Mouse (Mus musculus) spleen, postnatal 36 days (tissue): ENCODE results near the gene Grhpr.
"Not testable (repeated sequence)": the region's sequence is repeated elsewhere in the genome, so short reads cannot be mapped to it uniquely, and the experiment has no call there.

ENCODE experiments used
- DNase-seq, 2 experiments: peaks; one replicate each; pipeline ENCODE4 v3.0.0; 2022; ENCODE audit warnings: low spot score in 2 of 2, mixed read lengths in 1 of 2

Gene Grhpr

GRCm38 (mm10) chr4:45013537-45013936 lies 32.3 kb downstream of the Grhpr start:
- DNase-seq = no peak

- DNase-seq = peak; percentile 36 to 45
These were observed 34.4 kb downstream of the Grhpr start for GRCm38 (mm10) chr4:45015615-45016014.

GRCm38 (mm10) chr4:45018452-45018980 lies 37.3 kb downstream of the Grhpr start, which contains the start of gene Polr1e:
TSS of gene Polr1e (plus strand) at chr4:45018583.
- DNase-seq = peak; percentile 90 to 95

GRCm38 (mm10) chr4:45019009-45019408 lies 37.8 kb downstream of the Grhpr start:
- DNase-seq = no peak

GRCm38 (mm10) chr4:45026459-45026858 lies 45.3 kb downstream of the Grhpr start:
- DNase-seq = no peak

- DNase-seq = no peak
These were observed 51.4 kb downstream of the Grhpr start for GRCm38 (mm10) chr4:45032586-45032985.

GRCm38 (mm10) chr4:45034693-45035628 lies 53.8 kb downstream of the Grhpr start:
- no peak for DNase-seq

GRCm38 (mm10) chr4:45036048-45036447 lies 54.9 kb downstream of the Grhpr start:
- DNase-seq = no peak

GRCm38 (mm10) chr4:45036571-45036970 lies 55.4 kb downstream of the Grhpr start:
- no peak for DNase-seq

GRCm38 (mm10) chr4:45037455-45038410 lies 56.5 kb downstream of the Grhpr start:
- DNase-seq = no peak

- DNase-seq = peak; percentile 14 to 20
These were observed 57.7 kb downstream of the Grhpr start for GRCm38 (mm10) chr4:45038879-45039278.

GRCm38 (mm10) chr4:45039546-45039945 lies 58.4 kb downstream of the Grhpr start:
- DNase-seq = not testable (repeated sequence)
